Mouse (Mus musculus) cerebellum, adult (tissue): Measurements from ENCODE around the gene Gja5.
"Not testable (repeated sequence)": the region's sequence is repeated elsewhere in the genome, so short reads cannot be mapped to it uniquely, and the experiment has no call there.

Experiments
- ATAC-seq: cut with Nextera tagmentation; 2 replicates; pipeline ENCODE4 v1.9.2; 2017; ENCODE audit warnings: mild to moderate bottlenecking, moderate library complexity, mixed read lengths; ENCODE audit not compliant: insufficient number of reproducible peaks, low FRiP score, low TSS enrichment

Gene Gja5

GRCm38 (mm10) chr3:97091971-97092370 is 187.5 kb downstream of the Gja5 start:
- ATAC-seq = not testable (repeated sequence)

- ATAC-seq = not testable (repeated sequence)
These were observed 192.2 kb downstream of the Gja5 start for GRCm38 (mm10) chr3:97096664-97097063.

GRCm38 (mm10) chr3:97100784-97101641 is 196.5 kb downstream of the Gja5 start:
- ATAC-seq = no peak

GRCm38 (mm10) chr3:97103946-97104345 is 199.5 kb downstream of the Gja5 start:
- not testable (repeated sequence) for ATAC-seq

- no peak for ATAC-seq
These were observed 200.4 kb downstream of the Gja5 start for GRCm38 (mm10) chr3:97104696-97105430.

- no peak for ATAC-seq
These were observed 213.0 kb downstream of the Gja5 start for GRCm38 (mm10) chr3:97117511-97117910.

GRCm38 (mm10) chr3:97118313-97118712 is 213.8 kb downstream of the Gja5 start:
- no peak for ATAC-seq

- ATAC-seq = no peak
These were observed 219.7 kb downstream of the Gja5 start for GRCm38 (mm10) chr3:97124193-97124592.
